Mouse (Mus musculus) spleen, adult 2 months (tissue): ENCODE results near the gene Cc2d2b. TPM values are rescaled to one million over a fixed set of nuclear protein-coding genes. Genes with fewer than 3 reads are reported as not detected.
A peak's percentile ranks its signal among the peaks of the same experiment; 100 is the strongest.

Experiments used
- DNase-seq, 2 experiments: peaks; one replicate each; pipeline versions ENCODE4 v3.0.0 to v3.0.0-alpha.2; 2012 to 2021; ENCODE audit warnings: low spot score in 2 of 2, low read depth in 1 of 2
- H3K27ac ChIP-seq: fragments of 200-500 bp; 2 replicates; pipeline ENCODE4 v1.5.1; 2012; ENCODE audit warnings: low read length, inconsistent platforms; ENCODE audit not compliant: insufficient read depth
- H3K27me3 ChIP-seq: fragments of 200-500 bp; 2 replicates; pipeline ENCODE4 v1.6.1; 2012; ENCODE audit warnings: mild to moderate bottlenecking, moderate library complexity, low read length, inconsistent platforms; ENCODE audit not compliant: control insufficient read depth, insufficient read depth
- H3K36me3 ChIP-seq: fragments of 200-500 bp; 2 replicates; pipeline ENCODE4 v1.6.1; 2012; ENCODE audit warnings: mild to moderate bottlenecking, low read length, inconsistent platforms; ENCODE audit not compliant: control insufficient read depth, insufficient read depth
- H3K4me1 ChIP-seq: fragments of 200-500 bp; 2 replicates; pipeline ENCODE4 v1.6.1; 2011; ENCODE audit warnings: inconsistent platforms; ENCODE audit not compliant: control insufficient read depth, insufficient read depth, insufficient read length
- H3K4me3 ChIP-seq: fragments of 200-500 bp; 2 replicates; pipeline ENCODE4 v1.5.1; 2011; ENCODE audit warnings: mild to moderate bottlenecking, inconsistent platforms; ENCODE audit not compliant: insufficient read depth, insufficient read length; ENCODE audit errors: extremely low read depth
- CTCF ChIP-seq: fragments of 200-500 bp; IDR thresholded peaks from 2 replicates; pipeline ENCODE4 v1.5.1; 2011; ENCODE audit warnings: mild to moderate bottlenecking, inconsistent platforms; ENCODE audit not compliant: insufficient read depth, insufficient read length, insufficient replicate concordance; ENCODE audit errors: extremely low read depth
- POLR2A ChIP-seq: fragments of 200-500 bp; IDR thresholded peaks from 2 replicates; pipeline ENCODE4 v1.6.1; 2011; ENCODE audit warnings: low read depth, low read length, inconsistent platforms
- WGBS: fragments of 180-500 bp; shearing (Covaris S2); methylation state at CpG from one replicate; pipeline ENCODE4 v1.1.7; 2018; 5-methylcytosine and 5-hydroxymethylcytosine counted together
- polyA plus RNA-seq: library from polyadenylated mRNA; depleted of rRNA; stranded (reverse); fragments of >200 nt; gene quantifications from 2 replicates; pipeline ENCODE4 v1.2.3, GENCODE M21; 2012

Gene Cc2d2b
- polyA plus RNA-seq, 1 experiment = 0.04 TPM

- H3K4me1 ChIP-seq = no peaks in the 10 kb centered on the region
- peaks cover 2% of the 10 kb centered on the region; the same call in 1 of the 2 replicates for H3K36me3 ChIP-seq
- no peak for DNase-seq
- H3K27ac ChIP-seq = no peak overlapping the region
- H3K27me3 ChIP-seq = no peaks in the 10 kb centered on the region
- 93% methylated on average over 12 of the region's 12 CpGs for WGBS
- no peak for TF ChIP-seq CTCF
- no peak for TF ChIP-seq POLR2A
- H3K4me3 ChIP-seq = no peak overlapping the region
Measured at GRCm38 (mm10) chr19:40720381-40720780, 28.2 kb upstream of the Cc2d2b start.

- H3K27me3 ChIP-seq = no peaks in the 10 kb centered on the region
- peaks cover 4% of the 10 kb centered on the region for H3K36me3 ChIP-seq
- no peak overlapping the region for H3K27ac ChIP-seq
- no peak overlapping the region for H3K4me3 ChIP-seq
- H3K4me1 ChIP-seq = no peaks in the 10 kb centered on the region
- peak; percentile 50 to 53 for DNase-seq
- 74% methylated on average over 11 of the region's 11 CpGs for WGBS
- TF ChIP-seq CTCF = peak; percentile 57; the same call in 1 of the 2 replicates
- no peak for TF ChIP-seq POLR2A
Measured at GRCm38 (mm10) chr19:40722137-40723038, 26.2 kb upstream of the Cc2d2b start.

- Histone ChIP-seq H3K36me3 (peaks cover 4% of the 10 kb centered on the region), H3K27ac (no peak overlapping the region), H3K4me1 (no peaks in the 10 kb centered on the region), H3K27me3 (no peaks in the 10 kb centered on the region), H3K4me3 (no peak overlapping the region)
- TF ChIP-seq POLR2A = no peak
- no peak for TF ChIP-seq CTCF
- DNase-seq = no peak
- WGBS = 91% methylated on average over 10 of the region's 10 CpGs
Measured at GRCm38 (mm10) chr19:40723516-40723915, 25.0 kb upstream of the Cc2d2b start.

- no peaks in the 10 kb centered on the region; the same call in 1 of the 2 replicates for H3K4me1 ChIP-seq
- TF ChIP-seq CTCF (no peak), POLR2A (no peak)
- WGBS = 87% methylated on average over 4 of the region's 4 CpGs
Measured at GRCm38 (mm10) chr19:40726148-40726547, 22.4 kb upstream of the Cc2d2b start.

GRCm38 (mm10) chr19:40726614-40727013, 21.9 kb upstream of the Cc2d2b start:
- no peak overlapping the region for H3K4me3 ChIP-seq
- no peak overlapping the region for H3K27ac ChIP-seq
- H3K4me1 ChIP-seq = no peaks in the 10 kb centered on the region; the same call in 1 of the 2 replicates
- WGBS = 89% methylated on average over 2 of the region's 2 CpGs
- no peak for TF ChIP-seq CTCF
- no peak for TF ChIP-seq POLR2A
- H3K27me3 ChIP-seq = no peaks in the 10 kb centered on the region
- DNase-seq = no peak
- H3K36me3 ChIP-seq = peaks cover 4% of the 10 kb centered on the region

More at GRCm38 (mm10) chr19:40726148-40726547, 22.4 kb upstream of the Cc2d2b start:
- Histone ChIP-seq H3K4me3 (no peak overlapping the region), H3K27me3 (no peaks in the 10 kb centered on the region), H3K27ac (no peak overlapping the region), H3K36me3 (peaks cover 4% of the 10 kb centered on the region)
- no peak for DNase-seq

- TF ChIP-seq CTCF (no peak), POLR2A (no peak)
- H3K36me3 ChIP-seq = peaks cover 4% of the 10 kb centered on the region
- H3K4me1 ChIP-seq = no peaks in the 10 kb centered on the region; the same call in 1 of the 2 replicates
- H3K27ac ChIP-seq = no peak overlapping the region
- DNase-seq = no peak
- WGBS = 87% methylated on average over 4 of the region's 4 CpGs
- no peak overlapping the region for H3K4me3 ChIP-seq
- no peaks in the 10 kb centered on the region for H3K27me3 ChIP-seq
Measured at GRCm38 (mm10) chr19:40728213-40728612, 20.3 kb upstream of the Cc2d2b start.
